Mouse (Mus musculus): ENCODE results near the gene Upk3bl.

Gene Upk3bl

DNA sequence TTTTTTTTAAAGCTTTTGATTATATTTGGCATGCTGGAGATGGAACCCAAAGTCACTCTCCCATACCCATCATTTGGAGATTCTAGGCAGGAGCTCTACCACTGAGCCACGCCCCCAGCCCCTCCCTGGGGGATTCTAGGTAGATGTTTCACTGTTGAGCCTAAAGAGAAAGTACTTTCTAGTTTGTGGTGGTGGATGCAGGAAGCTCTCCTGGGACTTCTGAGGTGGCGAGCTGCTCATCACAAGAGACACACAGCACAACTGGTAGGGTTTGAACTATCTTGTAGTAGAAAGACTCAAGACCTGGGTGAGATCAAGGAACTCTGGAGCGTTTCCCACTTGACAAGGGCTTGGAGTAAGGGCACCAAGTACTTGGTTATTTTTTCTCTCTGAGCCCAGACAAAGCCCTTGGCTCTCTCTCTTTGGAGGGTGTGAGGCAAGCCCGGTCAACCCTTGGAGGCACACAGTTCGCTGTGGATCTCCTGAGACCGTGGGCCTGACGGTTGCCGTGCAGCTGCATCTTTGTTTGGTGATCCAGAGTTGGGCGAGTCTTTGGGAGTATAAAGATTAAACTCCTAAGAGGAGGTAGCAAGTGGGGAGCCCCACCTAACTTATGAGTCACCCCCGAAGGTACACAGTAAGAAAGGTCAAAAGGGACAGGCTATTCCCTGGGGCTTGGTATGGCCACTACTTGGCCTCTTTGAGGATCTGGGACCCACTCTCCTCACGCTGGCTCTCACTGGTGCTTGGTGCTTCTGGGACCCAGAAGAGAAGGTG, at the start of gene Upk3bl:
Gene Upk3bl (plus strand): TSS at position 192 of the 777 bp plus-strand sequence.
- no peak for DNase-seq (ENCODE audit: low read depth, low spot score)

DNA sequence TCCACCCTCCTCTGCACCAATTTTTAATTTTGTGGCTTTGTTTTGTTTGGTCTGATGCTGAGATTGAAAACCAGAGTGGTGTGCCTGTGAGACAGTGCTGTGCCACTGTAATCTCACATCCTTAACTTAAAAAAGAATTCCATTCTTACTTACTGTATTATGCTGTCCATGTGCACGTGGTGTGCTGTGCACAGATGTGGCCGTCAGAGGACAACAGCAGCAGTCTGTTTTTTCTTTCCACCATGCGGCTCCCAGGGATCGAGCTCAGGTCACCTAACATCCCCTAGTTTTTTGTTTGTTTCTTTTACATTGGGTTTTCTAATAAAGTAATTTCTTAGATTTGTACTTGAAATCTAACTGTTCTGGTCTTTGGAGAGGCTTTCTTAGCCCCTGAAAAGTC, 49.8 kb upstream of the Upk3bl start:
- DNase-seq (ENCODE audit: low read depth, low spot score) = no peak

DNA sequence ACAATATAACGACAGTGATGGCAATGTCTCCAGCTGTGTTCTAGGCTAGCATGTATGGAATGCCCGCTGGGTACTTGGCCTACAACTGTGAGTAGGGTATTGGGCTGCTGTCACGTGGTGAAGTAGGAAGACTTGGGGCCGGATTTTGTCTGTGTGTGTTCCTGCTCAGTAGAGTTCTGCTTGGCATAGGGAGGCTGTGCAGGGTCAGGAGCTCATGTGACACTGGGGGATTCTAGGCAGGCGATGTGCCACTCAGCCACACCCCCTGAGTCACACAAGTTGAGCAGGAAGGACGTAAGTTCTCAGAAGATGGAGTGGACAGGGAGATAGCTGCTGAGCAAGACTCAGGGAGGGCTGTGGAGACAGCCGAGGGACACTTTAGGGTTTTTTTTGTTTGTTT, 46.5 kb upstream of the Upk3bl start:
- DNase-seq (ENCODE audit: low read depth, low spot score) = no peak

DNA sequence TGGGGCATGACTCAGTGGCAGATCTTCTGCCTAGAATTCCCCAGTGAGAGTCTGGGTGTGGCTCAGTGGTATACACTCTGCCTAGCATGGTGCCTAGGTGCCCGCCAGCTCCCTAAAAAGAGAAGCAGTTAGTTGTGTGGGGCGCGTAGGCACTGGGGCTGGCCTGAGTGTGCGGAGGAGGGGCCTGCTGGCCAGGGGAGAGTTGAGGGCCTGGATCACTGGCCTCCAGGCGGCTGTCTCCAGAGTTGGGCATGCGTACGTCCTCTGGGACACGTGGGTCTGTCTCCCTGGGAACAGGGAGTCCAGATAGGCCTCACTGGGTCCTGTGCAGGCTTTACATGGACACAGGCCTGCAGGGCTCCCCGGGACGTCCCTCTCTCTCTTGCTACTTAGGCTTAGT, 39.4 kb upstream of the Upk3bl start:
- no peak for DNase-seq (ENCODE audit: low read depth, low spot score)

DNA sequence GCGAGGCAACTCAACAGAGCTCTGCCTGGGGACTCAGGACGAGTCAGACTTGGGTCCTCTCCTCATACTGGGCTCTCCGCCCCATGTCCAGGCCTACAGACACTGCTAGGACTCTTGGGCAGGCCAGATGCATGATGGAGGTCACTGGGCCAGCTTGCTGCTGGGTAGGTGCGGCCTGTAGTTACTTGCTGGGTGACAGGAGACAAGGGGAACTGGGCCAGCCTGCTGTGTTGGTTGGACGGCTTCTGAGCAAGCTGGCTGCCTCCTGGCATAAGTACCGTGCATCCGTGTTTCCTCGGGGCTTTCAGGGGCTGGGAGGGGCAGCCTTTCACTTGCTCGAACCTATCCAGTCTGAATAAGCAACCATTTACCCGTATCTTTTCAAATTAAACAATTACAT, 38.7 kb upstream of the Upk3bl start:
- no peak for DNase-seq (ENCODE audit: low read depth, low spot score)

DNA sequence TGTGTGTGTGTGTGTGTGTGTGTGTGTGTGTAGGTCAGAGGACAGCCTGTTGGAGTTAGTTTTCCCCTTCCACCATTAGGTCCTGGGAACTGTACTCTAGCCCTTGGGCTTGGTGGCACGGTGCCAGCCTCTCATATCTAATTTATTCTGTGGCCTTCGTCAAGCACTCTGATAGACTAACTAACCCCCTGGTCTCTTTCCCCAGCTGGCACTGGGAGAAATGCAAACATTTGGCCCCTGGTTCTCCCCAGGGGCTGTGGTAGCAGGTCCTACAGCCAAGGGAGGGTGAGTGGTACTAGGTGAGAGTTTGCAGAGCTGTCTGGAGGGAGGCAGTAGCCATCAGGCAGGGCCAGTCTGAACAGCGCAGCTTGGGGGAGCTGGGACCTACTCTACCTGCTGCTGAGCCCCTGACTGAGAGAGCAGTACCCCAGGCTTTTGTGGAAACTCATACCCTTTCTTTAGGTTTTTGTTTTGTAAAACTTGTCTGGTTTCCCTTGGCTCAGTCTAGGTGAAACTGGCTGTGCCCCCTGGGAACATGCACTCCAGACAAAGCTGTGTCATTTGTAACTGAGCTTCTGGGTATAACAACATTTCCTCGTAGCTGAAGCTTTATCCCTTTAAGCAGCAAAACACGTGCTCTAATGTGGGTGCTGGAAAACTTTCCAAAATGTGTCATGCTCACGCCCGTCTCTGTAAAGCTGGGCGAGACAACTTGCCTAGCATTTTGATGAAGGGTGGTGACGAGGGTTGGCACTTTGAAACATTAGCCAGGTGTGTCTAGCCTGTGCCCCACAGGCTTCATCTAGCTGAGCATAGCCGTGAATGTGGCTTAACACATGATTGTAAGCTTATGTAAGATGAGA, 38.0 kb upstream of the Upk3bl start:
- no peak for DNase-seq (ENCODE audit: low read depth, low spot score)

DNA sequence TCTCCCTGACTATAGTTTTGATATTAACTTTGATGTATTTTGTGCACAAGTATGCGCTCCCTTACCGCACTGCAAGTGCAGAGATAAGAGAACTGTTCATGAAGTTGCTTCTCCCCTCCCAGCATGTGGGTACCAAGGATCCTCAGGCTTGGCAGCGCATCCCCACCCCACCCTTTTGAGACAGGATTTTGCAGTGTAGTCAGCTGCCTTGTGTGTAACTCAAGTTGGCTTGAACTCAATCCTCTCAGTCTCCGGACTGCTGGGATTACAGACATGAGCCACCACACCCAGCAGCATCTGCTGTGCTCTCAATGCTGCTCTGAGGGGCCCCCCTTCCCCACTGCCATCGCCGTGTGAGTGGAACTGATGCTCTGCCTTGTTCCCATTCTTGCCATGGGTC, 37.0 kb upstream of the Upk3bl start:
- peak; percentile 71 for DNase-seq (ENCODE audit: low read depth, low spot score)

DNA sequence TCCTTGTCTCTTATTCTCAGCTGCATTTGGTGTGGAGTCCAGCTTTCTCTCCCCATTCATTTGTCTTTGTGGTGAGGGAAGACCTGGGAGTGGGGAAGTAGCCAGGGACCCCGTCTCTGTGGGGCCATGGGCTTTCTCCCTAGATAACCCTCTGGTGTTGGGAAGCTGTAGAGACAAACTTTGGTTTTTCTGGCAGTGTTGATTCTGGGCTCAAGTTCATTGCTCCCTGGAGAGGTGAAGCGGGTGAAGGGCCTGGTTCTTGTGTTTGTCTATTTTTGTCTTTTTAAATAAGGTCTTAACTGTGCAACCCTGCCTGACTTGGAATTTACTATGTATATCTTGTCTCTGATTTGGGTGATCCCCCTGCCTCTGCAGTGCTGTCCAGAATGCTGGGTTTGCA, 35.6 kb upstream of the Upk3bl start:
- no peak for DNase-seq (ENCODE audit: low read depth, low spot score)

DNA sequence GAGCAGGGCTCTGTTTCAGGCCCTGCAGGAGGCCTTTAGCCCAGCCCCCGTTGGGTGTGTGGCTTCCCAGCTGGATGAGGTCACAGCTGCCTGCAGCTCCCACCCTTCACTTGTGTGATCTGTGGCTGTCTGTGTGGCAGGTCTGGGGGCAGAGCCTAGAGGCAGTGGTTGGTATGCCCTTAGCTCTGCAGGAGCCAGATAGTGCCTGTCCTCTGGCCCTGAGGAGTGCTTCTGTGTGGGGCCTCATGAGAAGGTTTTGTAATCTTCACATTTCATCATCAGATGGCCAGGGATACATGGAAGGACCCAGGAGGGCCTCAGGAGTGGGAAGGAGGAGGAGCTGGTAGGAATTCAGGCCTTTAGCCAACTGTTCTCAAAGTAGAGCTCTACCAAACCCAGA, 34.4 kb upstream of the Upk3bl start:
- DNase-seq (ENCODE audit: low read depth, low spot score) = peak; percentile 56

DNA sequence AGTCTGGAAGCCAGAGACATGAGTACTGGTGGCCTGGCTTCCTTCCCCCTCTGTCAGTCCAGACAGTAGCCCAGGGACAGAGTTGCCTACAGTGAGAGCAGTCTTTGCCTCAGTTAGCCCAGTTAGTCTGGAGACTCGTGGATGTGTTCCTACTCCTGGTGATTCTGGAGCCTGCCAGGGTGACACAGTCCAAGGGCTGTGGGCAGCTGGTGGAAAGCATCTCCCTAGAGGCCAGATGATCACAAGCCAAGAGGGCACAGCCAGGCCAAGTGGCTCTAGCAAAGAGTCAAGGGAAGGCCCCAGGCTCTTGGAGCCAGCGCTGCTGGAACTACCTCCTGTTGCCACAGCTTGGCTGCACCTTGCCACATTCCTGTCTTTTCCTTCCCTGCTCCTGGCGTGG, 28.6 kb upstream of the Upk3bl start:
- DNase-seq (ENCODE audit: low read depth, low spot score) = peak; percentile 71

DNA sequence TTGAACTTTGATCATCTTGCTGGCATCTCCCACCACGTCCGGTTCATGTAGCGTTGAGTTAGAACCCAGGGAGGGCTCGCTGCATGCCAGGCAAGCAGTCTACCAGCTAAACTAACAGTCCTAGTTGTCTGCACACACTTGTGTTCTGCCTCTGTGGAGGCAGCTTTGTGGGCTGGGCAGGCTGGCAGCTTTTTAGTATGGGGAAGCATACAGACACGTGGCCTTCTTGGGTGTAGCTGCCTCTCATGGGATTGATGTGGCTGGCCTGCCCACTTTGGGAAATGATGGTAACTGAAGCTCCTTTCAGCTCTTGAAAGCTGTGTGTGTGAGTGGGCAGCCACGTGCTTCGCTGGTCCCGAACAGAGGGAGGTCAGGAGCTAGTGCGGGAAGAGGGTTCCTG, 27.4 kb upstream of the Upk3bl start:
- no peak for DNase-seq (ENCODE audit: low read depth, low spot score)

DNA sequence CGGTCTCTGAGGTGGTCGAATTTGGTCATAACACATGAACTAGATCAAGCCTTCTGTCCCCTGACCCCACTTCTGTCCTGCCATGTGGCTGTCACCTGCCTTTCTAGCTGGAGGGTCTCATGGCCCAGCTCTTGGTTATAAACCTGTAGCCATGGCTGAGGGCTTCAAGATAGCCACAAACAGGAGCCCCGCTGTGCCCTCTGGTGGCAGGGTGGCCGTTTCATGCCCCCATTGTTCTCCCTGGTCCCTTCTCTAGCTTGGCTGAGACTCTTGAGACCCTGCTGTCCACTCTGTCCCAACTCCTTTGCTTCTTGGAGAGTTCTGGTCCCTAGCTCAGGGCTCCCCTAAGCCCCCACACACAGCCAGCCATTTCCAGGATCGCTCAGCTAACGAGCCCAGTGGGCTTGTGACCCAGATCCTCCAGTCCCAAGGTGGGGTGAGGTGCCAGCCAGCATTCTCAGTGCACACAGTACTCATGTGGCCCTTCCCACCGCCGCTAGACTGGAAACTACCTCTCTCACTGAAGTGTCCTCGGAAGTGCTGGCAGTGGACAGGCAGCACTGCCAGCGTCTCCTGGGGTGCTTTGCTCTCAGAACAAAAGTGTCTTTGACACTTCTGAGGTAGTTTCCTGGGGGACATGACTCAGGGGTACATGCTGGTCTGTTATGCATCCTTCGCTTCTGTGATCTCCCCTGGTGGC, 26.5 kb upstream of the Upk3bl start:
- DNase-seq (ENCODE audit: low read depth, low spot score) = no peak

DNA sequence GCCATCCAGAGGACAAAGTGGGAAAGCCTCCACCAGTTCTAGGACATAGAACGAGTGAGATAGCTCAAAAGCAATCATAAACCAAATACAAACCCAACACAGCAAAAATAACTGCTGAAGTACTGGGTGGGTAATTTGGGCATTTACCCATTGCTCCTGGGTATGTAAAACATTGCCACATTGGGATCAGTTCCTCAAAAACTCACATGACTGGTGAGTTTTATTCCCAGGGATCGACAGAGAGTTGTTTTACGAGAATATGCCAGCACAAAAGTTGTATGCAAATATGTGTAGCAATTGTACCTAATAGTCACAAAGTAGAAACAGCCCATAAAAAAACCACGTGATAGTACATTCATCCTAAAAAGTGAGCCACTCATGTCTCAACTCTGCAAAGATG, 19.4 kb upstream of the Upk3bl start:
- DNase-seq (ENCODE audit: low read depth, low spot score) = no peak

DNA sequence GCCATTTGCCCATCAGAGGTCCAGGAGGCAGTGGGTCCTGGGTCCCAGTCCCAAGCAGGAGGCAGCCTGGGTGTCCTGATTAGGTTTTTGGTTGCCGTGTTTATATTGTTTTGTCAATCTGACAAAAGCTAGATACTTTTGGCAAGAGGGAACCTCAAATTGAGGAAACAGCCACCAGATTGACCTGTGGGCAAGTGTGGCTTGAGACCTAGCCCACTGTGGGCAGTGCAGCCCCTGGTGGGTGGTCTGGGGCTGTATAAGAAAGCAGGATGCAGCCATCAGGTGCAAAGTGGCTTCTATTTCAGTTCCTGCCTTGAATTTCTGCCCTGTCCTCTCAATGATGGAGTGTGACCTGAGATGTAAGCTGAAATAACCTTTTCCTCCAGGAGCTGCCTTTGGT, 19.0 kb upstream of the Upk3bl start:
- no peak for DNase-seq (ENCODE audit: low read depth, low spot score)

DNA sequence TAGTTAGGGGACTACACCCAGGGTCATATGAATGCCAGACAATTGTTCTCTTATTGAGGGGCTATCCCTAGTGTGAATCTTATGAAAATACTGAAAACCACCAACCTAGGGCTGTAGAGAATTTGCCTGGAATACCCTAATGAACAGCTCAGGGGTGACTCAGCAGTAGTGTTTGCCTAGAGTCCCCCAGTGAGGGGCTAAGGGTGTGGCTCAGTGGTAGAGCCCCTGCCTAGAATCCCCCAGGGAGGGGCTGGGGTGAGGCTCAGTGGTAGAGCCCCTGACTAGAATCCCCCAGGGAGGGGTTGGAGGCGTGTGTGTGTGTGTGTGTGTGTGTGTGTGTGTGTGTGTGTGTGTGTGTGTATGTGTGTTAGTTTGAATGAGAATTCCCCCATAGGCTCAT, 17.6 kb upstream of the Upk3bl start:
- DNase-seq (ENCODE audit: low read depth, low spot score) = no peak

DNA sequence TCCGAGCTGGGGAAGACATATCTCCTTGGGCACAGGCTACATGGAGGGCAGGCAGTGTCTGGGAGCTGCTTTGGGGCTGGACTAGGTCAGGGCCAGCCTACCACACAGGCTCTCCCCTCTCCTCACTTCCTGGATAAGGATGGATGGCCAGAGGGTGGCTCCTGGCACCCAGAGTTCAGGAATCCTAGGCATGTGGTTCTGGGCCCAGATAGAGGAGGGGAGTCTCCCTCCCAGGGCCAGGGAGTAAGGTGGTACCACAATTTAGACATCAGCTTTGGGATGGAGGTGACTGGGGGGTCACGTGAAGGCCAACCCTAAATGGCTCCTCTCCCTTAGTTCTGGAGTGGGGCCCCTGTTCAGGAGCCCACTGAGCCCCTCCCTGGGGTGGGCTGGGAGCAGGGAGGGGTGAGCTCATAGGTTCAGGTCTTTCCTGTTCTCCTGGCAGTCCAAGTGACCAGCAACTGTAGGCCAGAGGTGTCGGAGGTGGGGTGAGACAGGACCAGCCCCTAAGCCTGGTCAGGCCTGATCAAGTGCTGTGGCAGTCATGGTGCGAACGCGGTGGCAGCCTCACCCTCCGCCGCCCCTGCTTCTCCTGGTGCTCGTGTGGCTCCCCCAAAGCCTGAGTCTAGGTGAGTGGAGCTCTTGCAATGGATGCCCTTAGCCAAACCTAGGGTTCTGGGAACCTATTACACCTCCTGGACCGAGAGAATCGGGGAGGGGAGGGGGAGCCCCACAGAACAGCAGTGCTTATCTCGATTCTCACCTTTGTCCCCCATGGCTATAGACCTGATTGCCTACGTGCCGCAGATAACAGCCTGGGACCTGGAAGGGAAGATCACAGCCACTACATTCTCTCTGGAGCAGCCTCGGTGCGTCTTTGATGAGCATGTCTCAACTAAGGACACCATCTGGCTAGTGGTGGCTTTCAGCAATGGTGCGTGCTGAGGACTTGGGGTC, 15.8 kb upstream of the Upk3bl start, which contains the start of gene Upk3b:
Gene Upk3b (plus strand): TSS at position 239 of the 957 bp plus-strand sequence.
- DNase-seq (ENCODE audit: low read depth, low spot score) = no peak

DNA sequence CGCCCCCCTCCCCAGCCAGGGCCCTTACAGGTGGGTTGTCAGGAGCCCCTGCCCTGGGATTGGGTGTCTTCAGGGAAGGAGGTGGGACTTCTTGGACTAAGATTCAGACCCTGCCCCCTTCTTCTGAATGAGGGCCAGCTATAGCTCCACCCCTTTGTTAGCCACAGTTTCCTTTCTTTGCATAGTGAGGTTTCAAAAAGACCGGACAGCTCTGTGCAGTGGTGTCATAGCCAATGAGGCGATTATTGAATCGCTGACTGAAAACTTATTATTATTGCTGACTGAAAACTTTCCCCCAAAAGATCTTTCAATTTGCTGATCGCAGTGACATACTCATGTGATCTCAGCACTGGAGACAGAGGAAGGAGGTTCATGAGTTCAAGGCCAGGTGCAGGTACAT, 14.1 kb upstream of the Upk3bl start:
- DNase-seq (ENCODE audit: low read depth, low spot score) = no peak

DNA sequence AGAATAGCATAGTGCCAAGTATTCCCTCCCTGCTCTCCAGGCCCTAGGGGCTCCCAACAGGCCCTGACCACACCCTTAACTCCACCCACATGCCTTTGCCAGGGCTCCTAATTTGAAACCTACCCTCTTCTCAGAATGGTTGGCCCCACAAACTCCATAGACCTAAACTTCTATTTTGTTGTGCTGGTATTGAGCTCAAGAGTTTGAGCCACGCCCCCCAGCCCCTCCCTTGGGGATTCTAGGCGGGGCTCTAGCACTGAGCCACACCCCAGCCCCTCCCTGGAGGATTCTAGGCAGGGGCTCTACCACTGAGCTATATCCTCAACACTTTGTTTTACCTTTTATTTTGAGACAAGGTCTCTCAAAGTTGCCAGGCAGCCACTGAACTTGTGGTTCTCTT, 13.0 kb upstream of the Upk3bl start:
- no peak for DNase-seq (ENCODE audit: low read depth, low spot score)

DNA sequence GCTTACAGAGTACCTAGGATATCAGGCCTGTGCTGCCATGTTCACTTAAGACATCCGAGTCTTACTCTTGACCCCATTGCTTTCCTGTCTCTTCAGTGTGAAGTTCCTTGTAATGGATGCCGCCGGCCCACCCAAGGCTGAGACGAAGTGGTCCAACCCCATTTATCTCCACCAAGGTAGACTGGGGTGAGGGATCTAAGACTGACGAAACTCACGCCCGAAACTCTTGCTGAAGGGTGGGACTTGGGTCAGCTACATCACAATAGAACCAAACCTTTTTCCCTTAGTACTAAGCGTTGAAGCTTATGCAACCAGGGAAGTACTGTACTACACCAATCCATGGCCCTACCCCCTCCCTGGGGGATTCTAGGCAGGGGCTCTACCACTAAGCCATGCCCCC, 12.6 kb upstream of the Upk3bl start:
- no peak for DNase-seq (ENCODE audit: low read depth, low spot score)

DNA sequence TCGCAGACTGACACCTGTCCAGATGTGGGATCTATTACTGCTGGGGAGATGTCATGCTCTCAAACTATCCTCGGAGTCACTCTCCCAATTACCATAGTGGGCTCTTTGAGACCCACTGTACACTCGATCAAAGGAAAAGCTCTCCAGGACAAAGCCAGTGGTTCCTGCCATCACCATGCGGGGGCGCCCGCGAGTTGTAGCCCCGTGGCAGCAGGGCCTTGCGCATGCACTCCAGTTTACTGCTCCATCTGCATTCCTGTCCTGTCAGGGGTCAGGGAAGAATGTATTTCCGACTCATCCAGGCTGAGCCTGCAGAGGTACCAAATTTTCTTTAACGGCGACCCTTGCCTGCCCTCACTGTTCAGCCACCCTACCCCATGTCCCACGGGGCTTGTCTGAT, 9.4 kb upstream of the Upk3bl start:
- no peak for DNase-seq (ENCODE audit: low read depth, low spot score)

DNA sequence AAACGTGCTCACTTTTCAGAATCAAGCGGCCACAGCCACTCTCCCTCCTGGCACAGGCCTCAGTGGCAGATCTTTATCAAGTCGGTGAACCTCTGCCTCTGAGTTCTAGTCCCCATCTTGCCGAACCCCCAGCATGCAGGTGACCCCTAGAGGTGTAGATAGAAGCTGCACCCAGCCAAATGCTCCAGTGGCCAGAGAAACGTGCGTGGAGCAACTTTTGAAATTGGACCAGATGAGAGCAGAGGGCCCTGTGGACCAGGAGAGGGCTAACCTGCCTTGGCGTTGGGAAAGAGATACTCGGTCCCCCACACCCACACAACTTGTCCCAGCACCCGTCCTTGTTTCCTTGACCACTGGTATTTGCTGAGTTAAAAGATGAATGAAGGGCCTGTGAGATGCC, 8.9 kb upstream of the Upk3bl start:
- no peak for DNase-seq (ENCODE audit: low read depth, low spot score)
